Mouse (Mus musculus): ENCODE measurements around the gene Igf2bp1. TPM values are rescaled to one million over a fixed set of nuclear protein-coding genes. Genes with fewer than 3 reads are reported as not detected.

Gene Igf2bp1
- total RNA-seq (2022) = under 1 TPM in 2 of 4 experiments, not detected in 2; 0.03 TPM

- DNase-seq (ENCODE audit: low spot score) = no peak
These were observed at the start of gene Igf2bp1 for GRCm38 (mm10) chr11:96005403-96006271. Gene Igf2bp1 (minus strand): TSS chr11:96005940.

- no peak for DNase-seq (ENCODE audit: low spot score)
These were observed 45.1 kb upstream of the Igf2bp1 start for GRCm38 (mm10) chr11:96050854-96051253.

GRCm38 (mm10) chr11:96049939-96050338 lies 44.2 kb upstream of the Igf2bp1 start:
- no peak for DNase-seq (ENCODE audit: low spot score)

- no peak for DNase-seq (ENCODE audit: low spot score)
These were observed 42.0 kb upstream of the Igf2bp1 start for GRCm38 (mm10) chr11:96047469-96048373.

- DNase-seq (ENCODE audit: low spot score) = no peak
These were observed 41.1 kb upstream of the Igf2bp1 start for GRCm38 (mm10) chr11:96046793-96047192.

- no peak for DNase-seq (ENCODE audit: low spot score)
These were observed 40.3 kb upstream of the Igf2bp1 start for GRCm38 (mm10) chr11:96046028-96046427.

GRCm38 (mm10) chr11:96044803-96045567 lies 39.2 kb upstream of the Igf2bp1 start:
- DNase-seq (ENCODE audit: low spot score) = no peak

- no peak for DNase-seq (ENCODE audit: low spot score)
These were observed 32.8 kb upstream of the Igf2bp1 start for GRCm38 (mm10) chr11:96038560-96038959.

GRCm38 (mm10) chr11:96037499-96037898 lies 31.8 kb upstream of the Igf2bp1 start:
- DNase-seq (ENCODE audit: low spot score) = no peak

- DNase-seq (ENCODE audit: low spot score) = no peak
These were observed 29.4 kb upstream of the Igf2bp1 start for GRCm38 (mm10) chr11:96035133-96035532.

- peak; percentile 93 for DNase-seq (ENCODE audit: low spot score)
These were observed 28.9 kb upstream of the Igf2bp1 start, which contains the start of gene Snf8 for GRCm38 (mm10) chr11:96034596-96035052. Gene Snf8 (plus strand): TSS chr11:96034885.

GRCm38 (mm10) chr11:96034116-96034515 lies 28.4 kb upstream of the Igf2bp1 start:
- DNase-seq (ENCODE audit: low spot score) = no peak

- DNase-seq (ENCODE audit: low spot score) = no peak
These were observed 27.5 kb upstream of the Igf2bp1 start for GRCm38 (mm10) chr11:96033264-96033663.

GRCm38 (mm10) chr11:96031701-96032100 lies 26.0 kb upstream of the Igf2bp1 start:
- no peak for DNase-seq (ENCODE audit: low spot score)

- DNase-seq (ENCODE audit: low spot score) = no peak
These were observed 24.8 kb upstream of the Igf2bp1 start for GRCm38 (mm10) chr11:96030571-96030970.

GRCm38 (mm10) chr11:96028130-96028529 lies 22.4 kb upstream of the Igf2bp1 start:
- DNase-seq (ENCODE audit: low spot score) = no peak

- no peak for DNase-seq (ENCODE audit: low spot score)
These were observed 14.9 kb upstream of the Igf2bp1 start for GRCm38 (mm10) chr11:96020622-96021021.

GRCm38 (mm10) chr11:96017941-96018351 lies 12.2 kb upstream of the Igf2bp1 start:
- DNase-seq (ENCODE audit: low spot score) = no peak

- DNase-seq (ENCODE audit: low spot score) = no peak
These were observed 9.7 kb upstream of the Igf2bp1 start for GRCm38 (mm10) chr11:96015421-96015820.

- no peak for DNase-seq (ENCODE audit: low spot score)
These were observed 6.2 kb upstream of the Igf2bp1 start for GRCm38 (mm10) chr11:96011982-96012381.

- no peak for DNase-seq (ENCODE audit: low spot score)
These were observed 3.1 kb upstream of the Igf2bp1 start for GRCm38 (mm10) chr11:96008827-96009226.

Data from heart, adult 8-10 months (tissue).